In genomic region chr12:51882606-51883296, GRCm38 (mm10) we compare ENCODE assay signal across 8 mouse cellular contexts. TPM values are rescaled to one million over a fixed set of nuclear protein-coding genes. Genes with fewer than 3 reads are reported as not detected.
A peak's percentile ranks its signal among the peaks of the same experiment; 100 is the strongest.
DNase-seq lines count a peak whose midpoint lies in the region; ATAC-seq and TF ChIP-seq lines count a peak whose summit lies in the region.

No protein-coding gene starts in this region.

- no peaks in the 10 kb centered on the region for H3K9me3 ChIP-seq in forebrain, embryonic 14.5 days (replicated peaks; ENCODE audit: control insufficient read depth, low read length)
- H3K9me3 ChIP-seq in forebrain, embryonic 11.5 days (ENCODE audit: control insufficient read depth, low read length) = no peaks in the 10 kb centered on the region
- no peaks in the 10 kb centered on the region for H3K9me3 ChIP-seq in lung, embryonic 14.5 days (ENCODE audit: low read depth, low read length)
- no peaks in the 10 kb centered on the region for H3K9me3 ChIP-seq in midbrain, embryonic 15.5 days

- ATAC-seq in forebrain, embryonic 14.5 days = no peak
- ATAC-seq in forebrain, embryonic 11.5 days (replicated peaks; ENCODE audit: low FRiP score) = no peak
- ATAC-seq in lung, embryonic 14.5 days (ENCODE audit: insufficient read depth) = no peak
- no peak for ATAC-seq in midbrain, embryonic 15.5 days (replicated peaks)

- H3K4me1 ChIP-seq in forebrain, embryonic 14.5 days (ENCODE audit: control insufficient read depth, insufficient read depth, low read length) = no peaks in the 10 kb centered on the region
- H3K4me1 ChIP-seq in forebrain, embryonic 11.5 days (replicated peaks; ENCODE audit: control insufficient read depth, insufficient read depth, low read length) = no peaks in the 10 kb centered on the region
- no peaks in the 10 kb centered on the region for H3K4me1 ChIP-seq in lung, embryonic 14.5 days (ENCODE audit: insufficient read depth)
- no peaks in the 10 kb centered on the region for H3K4me1 ChIP-seq in midbrain, embryonic 15.5 days

- no peak for TF ChIP-seq CTCF in lung, embryonic 14.5 days (IDR thresholded peaks at IDR 0.05; ENCODE audit: low read depth)

- H3K36me3 ChIP-seq in forebrain, embryonic 14.5 days (ENCODE audit: control insufficient read depth, insufficient read depth, low read length) = peaks cover 33% of the 10 kb centered on the region
- no peaks in the 10 kb centered on the region; the same call in 1 of the 2 replicates for H3K36me3 ChIP-seq in forebrain, embryonic 11.5 days (ENCODE audit: control insufficient read depth, insufficient read depth, low read length)
- peaks cover 47% of the 10 kb centered on the region for H3K36me3 ChIP-seq in lung, embryonic 14.5 days (ENCODE audit: insufficient read depth)
- H3K36me3 ChIP-seq in midbrain, embryonic 15.5 days (replicated peaks) = peaks cover 6% of the 10 kb centered on the region; the same call in 1 of the 2 replicates

- H3K4me3 ChIP-seq in forebrain, embryonic 14.5 days (ENCODE audit: low read depth, low read length) = no peak overlapping the region
- H3K4me3 ChIP-seq in forebrain, embryonic 11.5 days (ENCODE audit: low read depth, low read length) = no peak overlapping the region
- H3K4me3 ChIP-seq in lung, embryonic 14.5 days (ENCODE audit: low read depth, low read length) = no peak overlapping the region
- H3K4me3 ChIP-seq in midbrain, embryonic 15.5 days = no peak overlapping the region

- intact Hi-C loops in gastrocnemius, postnatal 36 days (cut with DNase I) = loop anchor here (5.0 to 10.0 kb wide), 2 partner anchors 55 to 238 kb away; partner anchors contain the start of gene Hectd1

- no peaks in the 10 kb centered on the region for H3K27me3 ChIP-seq in forebrain, embryonic 14.5 days (replicated peaks; ENCODE audit: control insufficient read depth, insufficient read depth, low read length)
- no peaks in the 10 kb centered on the region for H3K27me3 ChIP-seq in forebrain, embryonic 11.5 days (ENCODE audit: control insufficient read depth, insufficient read depth, low read length)
- no peaks in the 10 kb centered on the region for H3K27me3 ChIP-seq in lung, embryonic 14.5 days (ENCODE audit: insufficient read depth, low read length)
- no peaks in the 10 kb centered on the region for H3K27me3 ChIP-seq in midbrain, embryonic 15.5 days (replicated peaks)

- H3K9ac ChIP-seq in forebrain, embryonic 14.5 days (ENCODE audit: low read length) = no peak overlapping the region
- H3K9ac ChIP-seq in forebrain, embryonic 11.5 days (ENCODE audit: low read length) = no peak overlapping the region
- no peak overlapping the region for H3K9ac ChIP-seq in lung, embryonic 14.5 days
- no peak overlapping the region for H3K9ac ChIP-seq in midbrain, embryonic 15.5 days

- DNase-seq in forebrain, embryonic 14.5 days (ENCODE audit: low spot score) = peak; percentile 37
- DNase-seq in forebrain, embryonic 11.5 days (ENCODE audit: low spot score) = no peak
- DNase-seq in right cerebral cortex, adult 18-20 months = peak; percentile 24
- no peak for DNase-seq in right cerebral cortex, postnatal 36 days (ENCODE audit: low spot score in 2 of 2)
- peak; percentile 46 to 79 for DNase-seq in gastrocnemius, postnatal 36 days
- DNase-seq in lung, embryonic 14.5 days = peak; percentile 55
- DNase-seq in spleen, postnatal 14 days (ENCODE audit: low spot score in 2 of 2) = no peak

- no peak overlapping the region for H3K27ac ChIP-seq in forebrain, embryonic 14.5 days (ENCODE audit: low read depth, low read length)
- no peak overlapping the region for H3K27ac ChIP-seq in forebrain, embryonic 11.5 days (ENCODE audit: low read depth, low read length)
- H3K27ac ChIP-seq in lung, embryonic 14.5 days (ENCODE audit: low read depth) = no peak overlapping the region
- no peak overlapping the region for H3K27ac ChIP-seq in midbrain, embryonic 15.5 days

- WGBS in forebrain, embryonic 14.5 days = 83% methylated on average over 6 of the region's 6 CpGs
- 87% methylated on average over 6 of the region's 6 CpGs for WGBS in forebrain, embryonic 11.5 days
- WGBS in lung, embryonic 14.5 days = 83% methylated on average over 6 of the region's 6 CpGs
- WGBS in midbrain, embryonic 15.5 days = 80% methylated on average over 6 of the region's 6 CpGs

- no peak overlapping the region for H3K4me2 ChIP-seq in forebrain, embryonic 14.5 days (ENCODE audit: low read length)
- no peak overlapping the region for H3K4me2 ChIP-seq in forebrain, embryonic 11.5 days (ENCODE audit: low read depth, low read length, severe bottlenecking)
- H3K4me2 ChIP-seq in lung, embryonic 14.5 days = no peak overlapping the region
- no peak overlapping the region for H3K4me2 ChIP-seq in midbrain, embryonic 15.5 days

RNA-seq across cellular contexts. Expression of gene Hectd1, which starts 53.4 kb away (rescaled TPM):
- polyA plus RNA-seq in forebrain, embryonic 14.5 days (2014; fragmentation: Nextera tagmentation; extraction: Ambion mirVana) = 31.1 and 37.1 TPM in 2 replicates
- polyA plus RNA-seq in forebrain, embryonic 11.5 days (2014; fragmentation: Nextera tagmentation; extraction: Ambion mirVana) = 42.2 and 44.8 TPM in 2 replicates
- 10 to 100 TPM; 80.6 to 97.8 TPM for total RNA-seq in gastrocnemius, postnatal 36 days (2021)
- polyA plus RNA-seq in lung, embryonic 14.5 days (2014; fragmentation: Nextera tagmentation; extraction: Ambion mirVana) = 46.6 and 46.8 TPM in 2 replicates
- 39.3 and 40.8 TPM in 2 replicates for polyA plus RNA-seq in midbrain, embryonic 15.5 days (2015; fragmentation: Nextera tagmentation; extraction: Ambion mirVana)

Comparison
In these comparisons a context has a peak if more than half of its experiments do, and no peak if none do; other contexts are left out.
1. DNase-seq: peak in forebrain, embryonic 14.5 days (single experiment), right cerebral cortex, adult 18-20 months (single experiment), gastrocnemius, postnatal 36 days (2 of 2) and lung, embryonic 14.5 days (single experiment); none in forebrain, embryonic 11.5 days (single experiment), right cerebral cortex, postnatal 36 days (0 of 2) and spleen, postnatal 14 days (0 of 2).